Mouse (Mus musculus) ES-Bruce4 (cell line): ENCODE data around the gene Btg3.

Source experiments
- CTCF ChIP-seq: IDR thresholded peaks from one replicate; pipeline ENCODE4 v1.8.1; 2011; ENCODE audit warnings: low read depth, low read length
- POLR2A ChIP-seq: IDR thresholded peaks from one replicate; pipeline ENCODE4 v1.8.1; 2011; ENCODE audit warnings: low read length; ENCODE audit not compliant: insufficient read depth

GRCm38 (mm10) chr16:78399423-78399822 lies 22.4 kb upstream of the Btg3 start:
- TF ChIP-seq CTCF (no peak), POLR2A (no peak)
